Mouse (Mus musculus): ENCODE measurements at regions not wholly inside any gene's neighbourhood (a gene's known extent, or its start where the extent isn't known, plus 50 kb on each side); places are given as distances from the start of the nearest gene placed in this dataset.
"Not testable (repeated sequence)": the region's sequence is repeated elsewhere in the genome, so short reads cannot be mapped to it uniquely, and the experiment has no call there.

DNA sequence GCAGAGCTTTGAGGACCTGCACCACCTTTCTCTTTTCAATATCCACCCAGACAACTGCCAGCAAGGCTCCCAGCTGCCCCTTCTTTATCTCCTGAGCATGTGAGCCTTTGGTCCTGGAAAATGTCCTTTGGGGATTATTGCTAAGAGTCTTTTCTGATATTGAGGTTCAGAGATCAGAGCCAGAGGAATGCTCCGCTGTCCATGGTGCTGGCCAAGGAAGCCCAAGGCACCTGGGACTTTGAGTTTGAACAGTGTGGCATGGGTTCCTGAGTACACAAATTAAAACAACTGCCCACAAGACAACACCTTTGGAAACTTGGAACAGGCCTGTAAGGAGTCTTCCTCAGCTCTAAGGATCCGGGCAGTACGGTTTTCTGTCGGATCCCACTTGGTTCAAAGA lies 52.6 kb upstream of the Slc28a3 start:
- no peak for DNase-seq (ENCODE audit: low spot score in 2 of 2)
- no peak overlapping the region for H3K27ac ChIP-seq
- H3K4me3 ChIP-seq, result no peak overlapping the region
- no peak for TF ChIP-seq CTCF (conservative IDR thresholded peaks at IDR 0.05)

DNA sequence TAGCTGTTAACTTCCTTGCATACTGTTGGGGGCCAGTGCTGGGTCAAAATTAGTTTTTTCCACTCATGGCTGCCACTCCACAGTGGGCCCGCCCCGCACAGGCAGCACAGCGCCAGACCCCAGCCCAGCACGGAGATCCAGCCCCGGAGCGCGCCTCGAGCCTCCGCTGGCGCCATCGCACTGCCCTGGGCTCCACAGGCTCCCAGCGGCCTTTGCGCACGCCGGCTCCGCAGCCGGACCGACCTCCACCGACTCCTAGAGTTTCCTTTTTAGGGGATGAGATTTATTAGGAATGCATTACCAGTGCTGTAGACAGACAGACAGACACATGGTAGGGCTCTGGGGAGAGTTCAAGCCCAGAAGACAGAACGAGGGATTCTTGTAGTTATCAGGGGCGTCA lies 58.0 kb upstream of the Slc28a3 start:
- no peak for TF ChIP-seq CTCF (conservative IDR thresholded peaks at IDR 0.05)
- Histone ChIP-seq H3K4me3 (no peak overlapping the region), H3K27ac (no peak overlapping the region)
- no peak for DNase-seq (ENCODE audit: low spot score in 2 of 2)

DNA sequence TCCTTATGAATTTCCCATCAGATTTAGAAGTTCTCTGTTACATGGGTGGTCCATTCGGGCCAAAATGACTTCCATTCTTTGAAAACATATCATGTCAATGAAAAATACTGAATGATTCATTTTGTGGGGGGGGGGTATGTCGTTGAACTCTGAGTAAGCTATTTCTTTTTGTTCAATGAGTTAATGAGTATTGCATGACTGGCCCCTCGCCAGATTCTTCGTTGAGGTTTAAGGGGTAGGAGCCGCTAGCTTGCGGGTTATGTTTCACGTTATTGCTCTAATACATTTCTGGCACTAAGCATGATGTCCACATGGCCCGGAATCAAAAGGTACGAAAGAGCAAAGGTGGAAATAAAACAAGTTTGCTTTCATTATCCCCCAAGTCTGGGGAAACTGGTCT lies 59.5 kb upstream of the Slc28a3 start:
- H3K27ac ChIP-seq, result no peak overlapping the region
- DNase-seq (ENCODE audit: low spot score in 2 of 2), result no peak
- no peak for TF ChIP-seq CTCF (conservative IDR thresholded peaks at IDR 0.05)
- H3K4me3 ChIP-seq, result no peak overlapping the region

DNA sequence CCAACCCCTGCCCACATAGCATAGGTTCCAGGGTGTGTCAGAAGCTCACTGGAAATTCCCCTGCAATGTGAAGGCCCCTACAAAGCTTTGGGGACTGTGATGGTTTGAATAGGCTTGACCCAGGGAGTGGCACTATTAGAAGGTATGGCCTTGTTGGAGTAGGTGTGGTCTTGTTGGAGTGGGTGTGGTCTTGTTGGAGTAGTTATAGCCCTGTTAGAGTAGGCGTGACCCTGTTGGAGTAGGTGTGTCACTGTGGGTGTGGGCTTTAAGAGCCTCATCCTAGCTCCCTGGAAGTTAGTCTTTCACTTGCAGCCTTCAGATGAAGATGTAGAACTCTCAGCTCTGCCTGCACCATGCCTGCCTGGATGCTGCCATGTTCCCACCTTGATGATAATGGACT lies 64.9 kb upstream of the Slc28a3 start:
- not testable (repeated sequence) for H3K4me3 ChIP-seq; H3K27ac ChIP-seq; DNase-seq (ENCODE audit: low spot score in 2 of 2)

DNA sequence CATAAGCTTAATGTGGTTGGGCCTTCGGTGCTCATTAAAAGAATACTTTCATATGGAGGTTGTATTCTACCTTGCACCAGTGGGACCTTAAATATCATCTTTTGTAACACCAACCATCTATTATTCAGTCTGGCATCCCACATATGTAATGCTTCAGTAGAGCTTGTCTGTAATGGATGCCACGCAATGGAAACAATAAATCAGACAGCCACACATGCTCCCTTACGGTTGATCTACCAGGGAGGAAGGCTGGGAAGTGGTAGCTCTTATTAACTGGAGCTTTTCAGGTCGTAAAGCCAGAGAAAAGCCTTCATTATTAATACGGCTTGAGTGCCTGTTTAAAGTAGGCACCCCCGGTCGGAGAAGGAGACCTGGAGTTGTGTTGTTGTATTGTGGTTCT lies 66.8 kb upstream of the Slc28a3 start:
- H3K27ac ChIP-seq, result no peak overlapping the region
- no peak for TF ChIP-seq CTCF (conservative IDR thresholded peaks at IDR 0.05)
- H3K4me3 ChIP-seq, result no peak overlapping the region
- no peak for DNase-seq (ENCODE audit: low spot score in 2 of 2)

DNA sequence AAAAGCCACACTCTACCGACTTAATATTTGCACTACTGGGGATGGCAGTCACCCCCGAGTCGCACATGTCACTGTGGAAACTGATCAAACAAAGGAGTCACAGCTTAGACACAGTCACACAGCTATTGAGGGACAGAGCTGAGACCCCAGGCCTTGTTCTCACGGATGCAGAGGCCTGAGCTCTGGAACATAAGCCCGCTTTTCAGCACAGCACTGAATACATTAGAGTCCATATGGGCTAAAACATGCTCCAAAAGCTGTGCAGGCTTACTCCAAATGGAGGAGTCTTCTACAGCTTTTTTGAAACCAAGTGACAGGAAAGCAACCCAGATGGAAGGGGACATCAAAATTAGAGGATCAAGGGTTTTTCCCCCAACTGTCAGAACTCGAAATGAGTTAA lies 69.0 kb upstream of the Slc28a3 start:
- no peak for TF ChIP-seq CTCF (conservative IDR thresholded peaks at IDR 0.05)
- Histone ChIP-seq H3K4me3 (no peak overlapping the region), H3K27ac (no peak overlapping the region)
- DNase-seq (ENCODE audit: low spot score in 2 of 2), result peak; percentile 3 to 37

DNA sequence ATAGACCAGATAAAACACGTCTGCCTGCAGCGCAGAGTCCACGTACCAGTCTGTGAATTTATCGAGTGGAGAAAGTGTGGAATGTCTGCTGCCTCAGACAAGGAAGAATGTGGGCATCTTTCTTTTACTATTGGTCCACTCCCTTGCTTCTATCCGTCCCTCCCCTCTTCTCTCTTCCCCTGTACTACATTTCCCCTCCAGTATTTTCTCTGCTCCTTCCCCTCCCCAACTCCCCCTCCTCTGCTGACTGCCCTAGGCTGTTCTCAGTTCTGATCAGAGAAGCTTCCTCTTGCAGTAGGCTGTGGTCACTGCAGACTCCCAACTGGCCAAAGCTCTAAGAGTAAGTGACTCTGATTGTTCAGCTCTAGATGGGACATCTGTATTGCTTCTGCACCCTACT lies 76.1 kb upstream of the Slc28a3 start:
- no peak for DNase-seq (ENCODE audit: low spot score in 2 of 2)
- Histone ChIP-seq H3K27ac (no peak overlapping the region), H3K4me3 (no peak overlapping the region)
- TF ChIP-seq CTCF (conservative IDR thresholded peaks at IDR 0.05), result no peak

DNA sequence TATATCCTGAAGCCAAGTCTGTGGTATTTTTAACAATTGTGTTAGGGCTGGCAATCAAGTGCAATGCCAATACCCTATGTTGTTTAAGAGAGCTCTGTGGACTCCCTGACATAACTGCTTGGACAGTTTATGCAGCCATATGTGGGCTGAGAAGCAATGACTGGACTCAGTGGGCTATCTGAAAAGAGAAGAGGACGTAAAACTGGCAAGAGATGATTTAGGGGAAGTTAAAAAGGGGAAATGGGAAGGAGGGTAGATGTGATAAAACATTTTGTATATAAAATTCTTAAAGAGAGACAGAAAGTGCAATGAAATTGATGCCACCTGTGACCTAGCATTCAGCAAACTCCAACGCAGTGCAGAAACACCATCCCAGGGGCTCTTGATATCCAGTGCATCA lies 76.9 kb upstream of the Slc28a3 start:
- no peak overlapping the region for H3K27ac ChIP-seq
- TF ChIP-seq CTCF (conservative IDR thresholded peaks at IDR 0.05), result no peak
- no peak for DNase-seq (ENCODE audit: low spot score in 2 of 2)
- no peak overlapping the region for H3K4me3 ChIP-seq

DNA sequence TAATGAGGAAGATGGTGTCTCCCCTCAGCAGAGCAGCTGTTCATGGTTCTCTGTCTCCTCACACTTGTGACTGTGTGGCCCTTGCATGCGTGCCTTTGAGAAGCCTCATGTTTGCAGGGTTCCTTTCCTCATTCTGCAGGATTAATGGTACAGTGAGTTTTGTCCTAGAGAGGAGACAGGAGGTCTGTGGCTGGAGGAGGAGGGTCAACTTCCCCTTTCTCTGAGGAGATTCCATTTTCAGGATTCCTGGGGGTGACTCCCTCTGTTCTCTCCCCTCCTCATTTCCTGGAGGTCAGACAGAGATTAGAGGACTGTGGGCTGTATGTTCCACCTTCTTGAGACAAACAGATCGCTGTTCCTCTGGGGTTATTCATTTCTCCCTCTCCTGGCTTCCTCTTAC lies 77.6 kb upstream of the Slc28a3 start:
- Histone ChIP-seq H3K27ac (no peak overlapping the region), H3K4me3 (no peak overlapping the region)
- DNase-seq (ENCODE audit: low spot score in 2 of 2), result no peak
- TF ChIP-seq CTCF (conservative IDR thresholded peaks at IDR 0.05), result no peak

DNA sequence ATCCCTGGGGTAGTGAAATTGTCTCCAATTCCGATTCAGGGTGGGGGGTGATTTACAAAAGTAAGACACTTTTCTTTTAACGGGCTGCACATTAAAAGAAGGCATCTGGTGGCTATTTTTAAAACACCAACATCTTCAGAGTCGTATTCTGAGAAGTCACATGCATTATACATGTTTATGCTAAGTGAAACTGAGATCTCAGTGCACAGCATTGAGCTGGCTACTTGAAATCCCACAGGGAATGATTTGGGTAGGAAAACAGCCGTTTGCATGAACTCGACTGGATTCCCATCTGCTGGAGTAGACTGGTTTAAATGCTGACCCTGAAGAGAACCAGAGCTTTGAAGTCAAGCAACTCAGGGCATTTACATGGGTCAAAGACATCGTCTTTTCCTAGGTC lies 84.0 kb upstream of the Slc28a3 start:
- no peak for TF ChIP-seq CTCF (conservative IDR thresholded peaks at IDR 0.05)
- no peak for DNase-seq (ENCODE audit: low spot score in 2 of 2)
- Histone ChIP-seq H3K4me3 (no peak overlapping the region), H3K27ac (no peak overlapping the region)

DNA sequence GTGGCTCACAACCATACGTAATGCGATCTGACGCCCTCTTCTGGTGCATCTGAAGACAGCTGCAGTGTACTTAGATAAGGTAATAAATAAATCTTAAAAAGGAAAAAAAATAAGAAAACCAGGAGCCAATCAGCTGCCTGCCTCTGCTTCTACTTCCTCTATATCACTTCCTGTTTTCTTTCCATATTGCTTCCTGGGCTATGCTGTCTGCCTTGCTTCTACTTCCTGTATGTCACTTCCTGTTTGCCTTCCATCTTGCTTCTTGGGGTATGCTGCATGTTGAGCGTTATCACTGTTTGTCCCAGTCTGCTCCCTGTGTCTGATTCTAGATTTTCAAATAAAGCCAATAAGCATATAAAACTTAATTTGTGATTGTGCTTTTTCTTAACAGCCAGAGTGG lies 85.3 kb upstream of the Slc28a3 start:
- DNase-seq (ENCODE audit: low spot score in 2 of 2), result no peak
- no peak overlapping the region for H3K27ac ChIP-seq
- no peak for TF ChIP-seq CTCF (conservative IDR thresholded peaks at IDR 0.05)
- H3K4me3 ChIP-seq, result no peak overlapping the region

DNA sequence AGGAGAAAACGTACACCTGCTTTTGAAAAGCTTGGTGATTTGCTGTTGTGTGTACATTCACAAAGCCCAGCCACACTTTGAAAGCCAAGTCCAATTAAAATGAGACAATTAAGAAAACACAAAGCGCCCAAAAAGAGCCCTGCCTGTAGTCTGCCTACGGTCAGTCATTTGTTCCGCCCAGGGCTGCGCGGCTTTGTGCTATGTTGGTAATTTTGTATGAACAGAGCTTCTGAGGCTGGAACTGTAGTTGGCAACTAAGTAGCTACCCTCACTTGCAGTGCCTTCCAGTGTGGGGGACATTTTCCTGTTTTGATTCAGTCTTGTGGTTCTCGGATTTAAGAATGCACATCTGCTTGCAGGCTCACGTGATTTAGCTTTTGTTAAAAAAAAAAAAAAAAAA lies 89.3 kb upstream of the Slc28a3 start:
- Histone ChIP-seq H3K4me3 (no peak overlapping the region), H3K27ac (no peak overlapping the region)
- no peak for TF ChIP-seq CTCF (conservative IDR thresholded peaks at IDR 0.05)
- DNase-seq (ENCODE audit: low spot score in 2 of 2), result peak in 1 of 2 experiments; percentile 3

DNA sequence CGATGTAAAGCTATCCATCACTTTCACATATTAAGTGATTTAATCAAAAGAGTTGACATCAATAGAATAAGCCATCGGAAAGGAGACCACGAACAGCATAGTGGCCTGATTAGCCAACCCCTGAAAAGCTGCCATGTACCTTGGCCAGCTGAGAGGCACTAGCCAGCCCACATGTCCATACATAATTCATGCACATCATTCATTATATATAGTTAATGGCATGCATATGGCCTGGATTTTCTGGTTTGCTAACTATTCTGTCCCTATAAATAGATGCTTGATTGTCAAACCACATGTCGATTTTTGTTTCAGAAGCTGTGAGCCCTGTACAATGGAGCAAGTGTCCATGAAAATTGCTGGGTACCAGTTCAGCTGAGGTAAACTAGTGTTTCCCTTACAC lies 93.5 kb upstream of the Slc28a3 start:
- H3K27ac ChIP-seq, result no peak overlapping the region
- H3K4me3 ChIP-seq, result no peak overlapping the region
- DNase-seq (ENCODE audit: low spot score in 2 of 2), result no peak
- TF ChIP-seq CTCF (conservative IDR thresholded peaks at IDR 0.05), result no peak

DNA sequence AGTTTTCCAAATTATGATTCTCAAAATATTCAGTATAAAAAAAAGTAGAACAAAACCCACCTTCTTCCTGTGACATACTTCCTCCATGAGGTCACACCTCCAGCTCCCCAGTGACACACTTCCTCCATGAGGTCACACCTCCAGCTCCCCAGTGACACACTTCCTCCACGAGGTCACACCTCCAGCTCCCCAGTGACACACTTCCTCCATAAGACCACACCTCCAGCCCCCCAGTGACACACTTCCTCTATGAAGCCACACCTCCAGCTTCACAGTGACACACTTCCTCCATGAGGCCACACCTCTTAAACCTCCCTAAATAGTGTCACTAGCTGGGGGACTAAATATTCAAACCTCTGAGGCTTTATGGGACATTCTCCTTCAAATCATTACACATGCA lies 89.8 kb upstream of the Ntrk2 start:
- Histone ChIP-seq H3K27ac (no peak overlapping the region), H3K4me3 (no peak overlapping the region)
- TF ChIP-seq CTCF (conservative IDR thresholded peaks at IDR 0.05), result no peak
- DNase-seq (ENCODE audit: low spot score in 2 of 2), result no peak

DNA sequence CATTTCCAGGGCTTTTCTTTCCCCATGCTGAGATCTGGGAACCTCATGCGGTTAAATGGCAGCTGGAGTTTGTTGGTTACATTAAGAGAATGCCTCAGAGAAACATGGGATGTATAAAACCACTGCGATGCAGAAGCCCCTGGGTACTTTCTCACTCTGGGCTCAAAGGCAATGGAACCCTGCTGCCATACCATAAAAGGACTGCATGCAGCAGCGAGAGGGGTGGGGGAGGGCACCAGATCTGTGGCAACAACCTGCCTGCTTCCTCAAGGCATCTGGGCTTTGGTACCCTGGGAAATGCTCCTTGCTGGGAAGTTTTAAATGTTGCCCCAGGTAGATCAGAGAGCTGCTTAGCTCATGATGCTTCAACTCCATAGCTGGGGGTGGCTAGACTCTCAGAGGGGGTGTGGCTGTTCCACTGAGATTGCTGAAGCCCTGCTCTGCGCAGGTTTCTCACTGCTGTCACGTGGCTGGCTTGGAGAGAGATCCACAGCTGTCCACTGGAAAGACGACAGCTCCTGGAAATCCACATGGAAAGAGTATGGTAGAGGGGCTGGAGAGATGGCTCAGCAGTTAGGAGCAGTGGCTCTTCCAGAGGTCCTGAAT lies 75.8 kb upstream of the Ntrk2 start:
- no peak overlapping the region for H3K27ac ChIP-seq
- H3K4me3 ChIP-seq, result no peak overlapping the region
- no peak for TF ChIP-seq CTCF (conservative IDR thresholded peaks at IDR 0.05)
- DNase-seq (ENCODE audit: low spot score in 2 of 2), result no peak
